Mouse (Mus musculus): ENCODE measurements around the gene Ddt. TPM values are rescaled to one million over a fixed set of nuclear protein-coding genes. Genes with fewer than 3 reads are reported as not detected.

Ddt gene
- polyA plus RNA-seq, 1 experiment from 2014 or later, result 94.7 TPM

- Histone ChIP-seq H3K9me3 (ENCODE audit: control insufficient read depth, low read length) (no peaks in the 10 kb centered on the region), H3K27me3 (ENCODE audit: control insufficient read depth, insufficient read depth, low read length) (peaks cover 5% of the 10 kb centered on the region), H3K4me2 (no peak overlapping the region), H3K27ac (ENCODE audit: low read depth, low read length) (no peak overlapping the region), H3K36me3 (ENCODE audit: control insufficient read depth, insufficient read depth, low read length) (no peaks in the 10 kb centered on the region), H3K9ac (ENCODE audit: low read length) (no peak overlapping the region), H3K4me3 (ENCODE audit: low read depth, low read length) (no peak overlapping the region), H3K4me1 (ENCODE audit: control insufficient read depth, insufficient read depth, low read length) (peaks cover 14% of the 10 kb centered on the region)
- WGBS, result 32% methylated on average over 3 of the region's 3 CpGs
- DNase-seq (ENCODE audit: low spot score, missing footprints), result no peak
- ATAC-seq (ENCODE audit: low FRiP score), result no peak
These were observed 21.7 kb upstream of the Ddt start for GRCm38 (mm10) chr10:75794880-75795279.

- Histone ChIP-seq H3K9me3 (ENCODE audit: control insufficient read depth, low read length) (no peaks in the 10 kb centered on the region), H3K9ac (ENCODE audit: low read length) (no peak overlapping the region), H3K27ac (ENCODE audit: low read depth, low read length) (no peak overlapping the region), H3K4me1 (ENCODE audit: control insufficient read depth, insufficient read depth, low read length) (no peaks in the 10 kb centered on the region), H3K36me3 (ENCODE audit: control insufficient read depth, insufficient read depth, low read length) (no peaks in the 10 kb centered on the region), H3K27me3 (ENCODE audit: control insufficient read depth, insufficient read depth, low read length) (no peaks in the 10 kb centered on the region), H3K4me3 (ENCODE audit: low read depth, low read length) (no peak overlapping the region), H3K4me2 (no peak overlapping the region)
- DNase-seq (ENCODE audit: low spot score, missing footprints) (no peak), ATAC-seq (ENCODE audit: low FRiP score) (no peak)
- 25% methylated on average over 7 of the region's 7 CpGs for WGBS
These were observed 17.6 kb upstream of the Ddt start for GRCm38 (mm10) chr10:75790773-75791172.

- Histone ChIP-seq H3K36me3 (ENCODE audit: control insufficient read depth, insufficient read depth, low read length) (no peaks in the 10 kb centered on the region), H3K9me3 (ENCODE audit: control insufficient read depth, low read length) (no peaks in the 10 kb centered on the region), H3K4me2 (no peak overlapping the region), H3K4me1 (ENCODE audit: control insufficient read depth, insufficient read depth, low read length) (no peaks in the 10 kb centered on the region), H3K4me3 (ENCODE audit: low read depth, low read length) (no peak overlapping the region), H3K27me3 (ENCODE audit: control insufficient read depth, insufficient read depth, low read length) (no peaks in the 10 kb centered on the region), H3K9ac (ENCODE audit: low read length) (no peak overlapping the region), H3K27ac (ENCODE audit: low read depth, low read length) (no peak overlapping the region)
- ATAC-seq (ENCODE audit: low FRiP score), result no peak
- WGBS, result 93% methylated on average over 5 of the region's 5 CpGs
- no peak for DNase-seq (ENCODE audit: low spot score, missing footprints)
These were observed 16.6 kb upstream of the Ddt start for GRCm38 (mm10) chr10:75789841-75790240.

- Histone ChIP-seq H3K9me3 (ENCODE audit: control insufficient read depth, low read length) (no peaks in the 10 kb centered on the region), H3K4me3 (ENCODE audit: low read depth, low read length) (no peak overlapping the region), H3K27ac (ENCODE audit: low read depth, low read length) (no peak overlapping the region), H3K36me3 (ENCODE audit: control insufficient read depth, insufficient read depth, low read length) (no peaks in the 10 kb centered on the region), H3K4me2 (no peak overlapping the region), H3K27me3 (ENCODE audit: control insufficient read depth, insufficient read depth, low read length) (no peaks in the 10 kb centered on the region; the same call in 1 of the 2 replicates), H3K9ac (ENCODE audit: low read length) (no peak overlapping the region), H3K4me1 (ENCODE audit: control insufficient read depth, insufficient read depth, low read length) (no peaks in the 10 kb centered on the region)
- WGBS, result 82% methylated on average over 6 of the region's 6 CpGs
- ATAC-seq (ENCODE audit: low FRiP score) (no peak), DNase-seq (ENCODE audit: low spot score, missing footprints) (no peak)
These were observed 16.0 kb upstream of the Ddt start for GRCm38 (mm10) chr10:75789081-75789735.

GRCm38 (mm10) chr10:75788277-75788676, 15.1 kb upstream of the Ddt start:
- 92% methylated on average over 8 of the region's 8 CpGs for WGBS
- ATAC-seq (ENCODE audit: low FRiP score) (no peak), DNase-seq (ENCODE audit: low spot score, missing footprints) (no peak)
- Histone ChIP-seq H3K36me3 (ENCODE audit: control insufficient read depth, insufficient read depth, low read length) (no peaks in the 10 kb centered on the region), H3K4me2 (no peak overlapping the region), H3K9me3 (ENCODE audit: control insufficient read depth, low read length) (no peaks in the 10 kb centered on the region), H3K9ac (ENCODE audit: low read length) (no peak overlapping the region), H3K4me3 (ENCODE audit: low read depth, low read length) (no peak overlapping the region), H3K27me3 (ENCODE audit: control insufficient read depth, insufficient read depth, low read length) (no peaks in the 10 kb centered on the region; the same call in 1 of the 2 replicates), H3K27ac (ENCODE audit: low read depth, low read length) (no peak overlapping the region), H3K4me1 (ENCODE audit: control insufficient read depth, insufficient read depth, low read length) (no peaks in the 10 kb centered on the region)

GRCm38 (mm10) chr10:75785442-75785841, 12.2 kb upstream of the Ddt start:
- ATAC-seq (ENCODE audit: low FRiP score) (no peak), DNase-seq (ENCODE audit: low spot score, missing footprints) (no peak)
- Histone ChIP-seq H3K9me3 (ENCODE audit: control insufficient read depth, low read length) (no peaks in the 10 kb centered on the region), H3K4me3 (ENCODE audit: low read depth, low read length) (no peak overlapping the region), H3K27ac (ENCODE audit: low read depth, low read length) (no peak overlapping the region), H3K4me1 (ENCODE audit: control insufficient read depth, insufficient read depth, low read length) (peaks cover 3% of the 10 kb centered on the region), H3K4me2 (no peak overlapping the region), H3K36me3 (ENCODE audit: control insufficient read depth, insufficient read depth, low read length) (no peaks in the 10 kb centered on the region), H3K27me3 (ENCODE audit: control insufficient read depth, insufficient read depth, low read length) (peaks cover 10% of the 10 kb centered on the region), H3K9ac (ENCODE audit: low read length) (no peak overlapping the region)
- WGBS, result 71% methylated on average over 1 of the region's 1 CpGs

GRCm38 (mm10) chr10:75780769-75781578, 7.8 kb upstream of the Ddt start, which contains the start of the genes Gm20441 and Gstt3:
Gm20441 (minus strand) TSS chr10:75780954.
Gstt3 (minus strand) TSS chr10:75781414.
- H3K4me3 ChIP-seq (ENCODE audit: low read depth, low read length), result peak within 1 kb of the TSS; percentile 38
- no peaks in the 10 kb centered on the region for H3K36me3 ChIP-seq (ENCODE audit: control insufficient read depth, insufficient read depth, low read length)
- H3K27me3 ChIP-seq (ENCODE audit: control insufficient read depth, insufficient read depth, low read length), result peaks cover 21% of the 10 kb centered on the region
- ATAC-seq (ENCODE audit: low FRiP score) (peak; percentile 68), DNase-seq (ENCODE audit: low spot score, missing footprints) (peak; percentile 93)
- peak within 1 kb of the TSS; percentile 54 for H3K9ac ChIP-seq (ENCODE audit: low read length)
- WGBS, result 2% methylated on average over 28 of the region's 28 CpGs
- H3K4me1 ChIP-seq (ENCODE audit: control insufficient read depth, insufficient read depth, low read length), result peaks cover 4% of the 10 kb centered on the region
- no peaks in the 10 kb centered on the region for H3K9me3 ChIP-seq (ENCODE audit: control insufficient read depth, low read length)
- H3K27ac ChIP-seq (ENCODE audit: low read depth, low read length), result no peak within 1 kb of the TSS
- H3K4me2 ChIP-seq, result peak within 1 kb of the TSS; percentile 85

GRCm38 (mm10) chr10:75779206-75780174, 6.3 kb upstream of the Ddt start:
- Histone ChIP-seq H3K36me3 (ENCODE audit: control insufficient read depth, insufficient read depth, low read length) (no peaks in the 10 kb centered on the region), H3K27ac (ENCODE audit: low read depth, low read length) (no peak overlapping the region), H3K9me3 (ENCODE audit: control insufficient read depth, low read length) (no peaks in the 10 kb centered on the region), H3K4me2 (no peak overlapping the region), H3K27me3 (ENCODE audit: control insufficient read depth, insufficient read depth, low read length) (peaks cover 21% of the 10 kb centered on the region), H3K9ac (ENCODE audit: low read length) (no peak overlapping the region), H3K4me1 (ENCODE audit: control insufficient read depth, insufficient read depth, low read length) (peaks cover 4% of the 10 kb centered on the region), H3K4me3 (ENCODE audit: low read depth, low read length) (no peak overlapping the region)
- WGBS, result 39% methylated on average over 15 of the region's 15 CpGs
- peak; percentile 84 for DNase-seq (ENCODE audit: low spot score, missing footprints)
- no peak for ATAC-seq (ENCODE audit: low FRiP score)

Measured in midbrain, embryonic 11.5 days (tissue).